Mouse (Mus musculus) layer of hippocampus, adult 18-20 months (tissue): ENCODE measurements around the gene Ldha. TPM values are rescaled to one million over a fixed set of nuclear protein-coding genes. Genes with fewer than 3 reads are reported as not detected.

Experiments used
- DNase-seq, 2 experiments: peaks; one replicate each; pipeline ENCODE4 v3.0.0; 2022; ENCODE audit warnings: low spot score in 2 of 2
- total RNA-seq, 2 experiments: library from RNA; stranded (reverse); gene quantifications; 2 replicates each; pipeline ENCODE4 v1.2.3; 2021

Ldha gene
- total RNA-seq, 2 experiments from 2014 or later = 296 to 308 TPM

DNA sequence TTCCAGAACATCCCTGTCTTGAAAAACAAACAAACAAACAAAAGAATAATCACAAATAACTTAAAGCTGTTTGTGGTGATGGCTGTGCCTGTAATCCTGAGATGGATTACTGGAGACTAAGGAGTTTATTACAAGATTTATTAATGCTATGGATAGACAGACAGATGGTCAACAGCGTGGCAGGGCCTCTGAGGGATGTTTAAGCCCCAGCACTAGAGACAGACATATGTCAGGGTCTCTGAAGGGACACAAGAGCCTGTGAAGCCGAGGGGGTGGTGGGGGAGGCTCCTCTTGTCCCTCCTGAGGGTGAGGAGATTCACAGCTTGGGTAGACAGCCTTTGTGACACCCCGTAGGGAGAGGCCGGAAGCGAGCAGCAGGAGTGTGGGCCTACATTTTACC is 4.2 kb upstream of the Ldha start:
- DNase-seq = no peak

GRCm38 (mm10) chr7:46838104-46838671 is 3.1 kb upstream of the Ldha start:
- no peak for DNase-seq

DNA sequence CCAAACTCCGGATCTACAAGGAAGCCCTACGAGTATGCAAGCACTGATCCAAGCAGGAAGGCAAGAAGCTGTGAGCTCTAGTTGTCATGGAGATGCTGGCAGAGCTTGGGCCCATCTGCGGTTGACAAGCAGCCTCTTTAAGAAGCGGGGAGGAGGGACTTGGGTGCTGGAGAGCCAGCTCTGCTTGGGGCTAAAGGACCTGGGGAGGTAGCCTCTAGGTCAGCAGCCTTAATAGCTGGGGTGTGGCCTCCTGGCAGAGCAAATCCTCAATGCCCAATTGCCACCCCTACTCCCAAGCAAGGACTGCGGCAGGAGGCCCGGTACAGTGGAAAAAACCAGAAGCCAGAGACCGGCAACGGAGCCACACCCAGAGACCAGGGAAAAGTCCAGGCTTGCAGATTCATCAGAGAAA is 2.4 kb upstream of the Ldha start:
- DNase-seq = peak; percentile 83 to 89

DNA sequence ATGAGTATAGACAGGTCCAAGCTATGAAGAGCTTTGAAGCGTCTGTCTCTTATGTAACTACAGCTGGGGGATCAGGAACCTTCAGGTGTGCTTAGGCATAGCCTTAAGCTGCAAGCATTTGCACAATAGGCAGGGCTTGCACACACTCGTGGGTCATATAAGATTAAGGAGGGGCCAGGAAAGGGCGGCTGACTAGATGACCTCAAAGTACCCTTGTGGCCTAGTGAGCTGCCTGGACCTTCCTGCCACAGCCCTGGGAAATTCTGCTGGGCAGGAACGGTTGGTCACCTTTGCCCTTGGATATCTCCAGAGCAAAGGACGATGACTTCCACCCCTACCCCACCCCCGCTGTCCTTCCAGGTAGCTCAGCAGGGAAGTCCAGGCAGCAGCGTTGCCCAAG is 1.8 kb upstream of the Ldha start:
- no peak for DNase-seq

GRCm38 (mm10) chr7:46839861-46840260 is 1.4 kb upstream of the Ldha start:
- DNase-seq = no peak

DNA sequence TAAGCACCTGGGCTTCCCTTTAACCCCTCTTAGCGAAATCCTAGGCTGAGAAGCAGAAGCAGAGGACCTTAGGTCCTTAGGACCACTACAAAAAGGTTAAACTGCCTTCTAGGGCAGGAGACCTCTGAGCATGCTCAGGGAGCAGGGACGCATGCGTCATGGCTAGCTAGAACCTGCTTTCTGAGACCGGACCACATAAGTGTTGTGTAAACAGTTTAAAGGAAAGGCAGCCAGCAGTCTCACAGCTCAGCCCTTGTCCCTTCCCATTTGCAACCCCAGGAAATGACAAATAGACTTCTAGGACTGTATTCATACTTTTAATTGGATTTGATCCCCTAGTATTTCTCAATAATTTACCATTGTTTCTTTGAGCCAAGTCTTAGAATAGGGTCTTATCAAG is 949 bp upstream of the Ldha start:
- DNase-seq = no peak

DNA sequence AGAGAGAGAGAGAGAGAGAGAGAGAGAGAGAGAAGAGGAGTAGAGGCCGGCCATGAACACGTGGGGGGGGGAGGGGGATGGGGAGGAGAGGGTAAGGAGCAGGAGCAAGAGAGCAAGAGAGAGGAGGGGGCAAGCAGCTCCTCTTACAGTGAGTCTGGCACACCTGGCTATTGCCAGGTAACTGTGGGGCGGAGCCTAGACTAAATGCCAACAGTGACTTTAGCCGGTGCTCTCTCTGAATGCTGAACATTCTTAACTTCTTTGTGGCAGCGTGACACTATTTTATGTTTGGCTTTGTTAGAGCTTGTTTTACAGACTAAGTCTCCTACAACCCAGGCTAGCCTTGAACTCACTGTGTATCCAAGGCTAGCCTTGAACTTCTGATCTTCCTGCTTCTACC is 1.0 kb downstream of the Ldha start:
- no peak for DNase-seq

- no peak for DNase-seq
These were observed 2.3 kb downstream of the Ldha start for GRCm38 (mm10) chr7:46843576-46843975.

DNA sequence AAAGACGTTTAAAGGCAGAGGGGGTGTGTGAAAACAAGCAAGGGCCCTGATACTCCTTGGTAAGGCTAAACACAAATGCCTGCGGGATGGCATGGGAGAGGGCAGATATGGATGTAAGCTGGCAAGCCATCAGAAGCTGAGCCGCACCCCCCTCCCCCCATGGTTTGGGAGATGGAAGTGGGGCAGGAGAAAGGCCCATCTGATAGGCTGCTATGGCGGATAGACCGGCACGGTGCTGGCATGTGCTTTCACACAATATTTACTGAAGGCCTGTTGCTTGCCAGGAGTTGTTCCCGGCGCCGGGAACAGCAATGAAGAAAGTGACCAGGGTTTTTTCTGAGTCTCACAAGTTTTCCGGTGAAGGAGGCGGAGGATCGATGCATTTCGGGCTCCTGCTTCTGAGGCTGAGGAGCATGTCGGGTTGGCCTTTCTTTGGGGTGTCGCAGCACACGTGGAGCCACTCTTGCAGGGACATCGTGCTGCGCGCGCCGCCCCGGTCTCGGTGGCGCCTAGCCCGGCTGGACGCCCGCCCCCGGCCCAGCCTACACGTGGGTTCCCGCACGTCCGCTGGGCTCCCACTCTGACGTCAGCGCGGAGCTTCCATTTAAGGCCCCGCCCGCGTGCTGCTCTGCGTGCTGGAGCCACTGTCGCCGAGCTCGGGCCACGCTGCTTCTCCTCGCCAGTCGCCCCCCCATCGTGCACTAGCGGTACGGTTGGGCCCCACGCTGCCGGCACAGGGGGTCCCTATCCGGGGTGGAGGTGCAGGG is 4.1 kb downstream of the Ldha start:
- peak; percentile 87 to 93 for DNase-seq

- peak in 1 of 2 experiments; percentile 30 for DNase-seq
These were observed 4.8 kb downstream of the Ldha start for GRCm38 (mm10) chr7:46845978-46846485.

GRCm38 (mm10) chr7:46846486-46847244 is 5.4 kb downstream of the Ldha start:
- peak; percentile 11 to 49 for DNase-seq

GRCm38 (mm10) chr7:46849287-46849686 is 8.0 kb downstream of the Ldha start:
- DNase-seq = no peak

DNA sequence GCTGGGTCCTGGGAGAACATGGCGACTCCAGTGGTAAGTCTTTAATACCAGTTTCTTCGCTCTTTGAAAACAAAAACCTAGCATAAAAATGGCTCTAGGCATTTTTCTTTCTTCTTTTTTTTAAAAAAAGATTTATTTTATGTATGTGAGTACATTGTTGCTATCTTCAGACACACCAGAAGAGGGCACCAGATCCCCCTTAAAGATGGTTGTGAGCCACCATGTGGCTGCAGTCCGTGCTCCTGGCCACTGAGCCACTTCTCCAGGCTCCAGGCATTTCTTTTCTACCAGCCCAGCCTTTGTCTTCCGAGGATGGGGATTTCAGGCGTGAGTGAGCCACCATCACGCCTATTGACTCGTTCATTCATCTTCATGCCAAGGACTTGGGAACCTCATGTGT is 9.8 kb downstream of the Ldha start:
- DNase-seq = no peak

DNA sequence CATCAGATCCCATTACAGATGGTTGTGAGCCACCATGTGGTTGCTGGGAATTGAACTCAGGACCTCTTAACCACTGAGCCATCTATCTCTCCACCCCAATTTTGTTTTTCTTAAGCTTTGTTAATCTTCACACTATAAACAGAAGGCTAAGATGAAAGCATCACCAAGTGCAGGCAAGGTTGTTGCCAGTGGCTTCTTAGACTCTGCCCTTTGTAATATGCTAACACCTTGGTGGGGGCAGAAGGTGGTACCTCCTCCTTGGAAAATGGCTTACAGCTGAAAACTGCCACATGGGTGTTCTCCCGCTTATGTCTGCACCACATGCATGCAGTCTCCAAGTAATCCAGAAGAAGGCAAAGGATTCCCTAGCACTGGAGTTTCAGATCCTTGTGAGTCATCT is 11.4 kb downstream of the Ldha start:
- no peak for DNase-seq

GRCm38 (mm10) chr7:46853365-46853764 is 12.1 kb downstream of the Ldha start:
- DNase-seq = no peak

DNA sequence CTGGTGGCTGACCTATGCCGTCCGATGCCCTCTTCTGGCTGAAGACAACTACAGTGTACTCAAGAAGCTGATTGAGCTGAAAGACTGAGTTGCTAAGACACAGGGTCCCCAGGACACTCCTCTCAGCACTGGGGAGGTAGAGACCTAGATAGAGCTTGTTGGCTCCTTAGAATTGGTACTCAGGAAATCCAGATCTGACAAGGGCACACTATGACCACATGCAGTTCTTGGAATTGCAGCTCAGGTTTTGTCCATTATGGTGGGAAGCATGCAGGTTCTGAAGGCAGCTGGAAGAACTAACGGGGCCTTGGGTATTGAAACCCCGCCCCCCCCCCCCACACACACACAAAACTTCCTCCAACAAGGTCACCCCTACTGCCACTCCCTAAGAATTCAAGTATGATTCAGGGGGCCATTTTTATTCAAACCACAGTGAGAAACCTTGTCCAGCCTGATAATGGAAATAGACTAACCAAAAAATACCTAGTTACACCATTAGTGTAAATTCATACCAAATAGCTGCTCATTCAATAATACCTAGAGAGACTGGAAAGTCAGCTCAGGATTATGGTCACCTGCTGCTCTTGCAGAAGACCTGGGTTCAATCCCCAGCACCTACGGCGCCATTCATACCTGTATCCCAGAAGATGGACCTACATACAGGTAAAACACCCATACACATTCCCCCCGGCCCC is 14.7 kb downstream of the Ldha start:
- DNase-seq = no peak

DNA sequence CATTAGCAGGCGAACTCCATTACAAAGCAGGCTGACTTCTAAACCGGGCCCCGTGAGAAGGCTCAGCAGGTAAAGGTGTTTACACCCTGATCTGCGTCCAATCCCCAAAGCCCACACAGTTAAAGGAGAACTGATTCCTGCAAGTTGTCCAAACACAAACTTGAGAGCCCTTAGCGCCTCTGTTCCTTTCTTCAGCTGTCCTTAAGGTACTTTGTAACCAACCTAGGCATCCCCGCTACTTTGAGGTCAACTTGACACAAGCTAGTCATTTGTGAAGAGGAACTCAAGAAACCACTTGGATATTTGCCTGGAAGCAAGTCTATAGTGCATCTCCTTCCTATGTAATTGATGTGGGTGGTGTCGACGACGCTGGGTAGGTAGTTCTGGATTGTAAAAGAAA is 16.2 kb downstream of the Ldha start:
- no peak for DNase-seq

DNA sequence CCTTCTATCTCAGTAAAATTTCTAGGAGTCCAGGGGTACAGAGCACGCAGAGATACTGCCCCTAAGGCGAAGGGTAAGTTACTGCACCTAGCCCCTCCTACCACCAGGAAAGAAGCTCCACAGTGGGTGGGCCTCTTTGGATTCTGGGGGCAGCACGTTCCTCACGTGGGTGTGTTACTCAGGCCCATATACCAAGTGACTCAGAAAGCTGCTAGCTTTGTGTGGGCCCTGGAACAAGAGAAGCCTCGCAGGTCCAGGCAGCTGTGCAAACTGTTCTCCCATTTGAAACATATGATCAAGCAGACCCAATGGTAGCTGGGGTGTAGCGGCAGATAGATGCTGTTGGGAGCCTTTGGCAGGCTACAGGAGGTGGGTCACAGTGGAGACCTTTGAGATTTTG is 17.8 kb downstream of the Ldha start:
- peak in 1 of 2 experiments; percentile 45 for DNase-seq

- DNase-seq = no peak
These were observed 19.7 kb downstream of the Ldha start, which contains the start of gene Ldhc for GRCm38 (mm10) chr7:46860996-46861395. Gene Ldhc, plus strand, starts transcription at chr7:46861203.

DNA sequence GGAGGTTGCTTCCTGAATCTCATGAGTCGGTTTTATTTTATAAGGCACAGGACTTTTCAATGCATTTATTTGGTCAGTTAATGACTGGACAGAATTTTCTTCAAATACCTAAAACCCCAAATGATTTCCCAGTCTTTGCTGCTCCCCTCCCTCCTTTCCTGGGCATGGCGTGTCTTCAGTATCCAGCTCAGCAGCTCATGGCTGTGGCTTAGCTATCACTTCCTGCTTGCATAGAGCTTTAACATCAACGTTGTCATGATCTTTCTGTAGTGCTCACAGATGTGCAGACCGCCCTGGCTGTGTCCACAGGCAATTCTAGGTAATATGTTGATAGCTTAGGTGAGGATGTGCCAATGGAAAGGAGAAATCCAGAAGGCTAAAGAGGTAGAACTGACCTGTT is 30.7 kb downstream of the Ldha start:
- no peak for DNase-seq

GRCm38 (mm10) chr7:46876841-46877240 is 35.6 kb downstream of the Ldha start:
- DNase-seq = no peak
